Mouse (Mus musculus): ENCODE measurements around the gene Akap6.
"Not testable (repeated sequence)": the region's sequence is repeated elsewhere in the genome, so short reads cannot be mapped to it uniquely, and the experiment has no call there.

Gene Akap6

DNA sequence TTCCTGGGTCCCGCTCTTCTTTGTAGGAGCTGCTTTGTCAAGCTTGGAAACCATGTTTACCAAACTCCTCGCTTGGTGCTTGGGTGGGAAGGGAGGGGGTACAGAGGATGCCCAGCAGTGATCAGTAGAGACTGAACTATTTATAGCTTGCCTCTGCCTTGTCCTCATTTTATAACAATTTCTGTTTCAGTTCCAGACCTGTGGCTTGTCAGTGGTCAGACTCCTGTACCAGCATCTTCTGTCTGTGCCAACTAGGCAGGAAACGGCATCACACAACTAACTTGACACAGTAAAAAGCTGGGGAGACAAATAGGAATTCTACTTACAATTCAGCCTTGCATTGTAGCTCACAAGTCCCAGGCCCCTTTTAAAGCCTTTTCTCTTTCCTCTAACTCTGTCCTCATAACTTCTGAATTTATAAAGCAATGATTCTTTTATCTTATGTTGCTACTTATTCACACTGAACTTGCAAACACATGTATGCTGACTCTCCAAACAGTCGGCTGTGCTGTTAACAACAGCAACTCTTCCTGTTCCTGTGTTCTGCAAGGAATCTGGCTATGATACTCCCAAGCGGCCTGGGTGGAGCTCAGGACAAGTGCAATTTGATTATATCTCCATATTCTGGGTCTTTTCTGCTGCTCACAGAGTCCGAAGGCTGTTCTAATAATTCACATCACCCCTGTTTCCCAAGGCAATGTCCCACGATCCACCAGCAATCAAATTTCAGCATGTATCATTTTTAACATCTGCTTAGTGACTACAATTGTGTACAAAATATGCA is 12.9 kb downstream of the Akap6 start:
- no peak for DNase-seq

DNA sequence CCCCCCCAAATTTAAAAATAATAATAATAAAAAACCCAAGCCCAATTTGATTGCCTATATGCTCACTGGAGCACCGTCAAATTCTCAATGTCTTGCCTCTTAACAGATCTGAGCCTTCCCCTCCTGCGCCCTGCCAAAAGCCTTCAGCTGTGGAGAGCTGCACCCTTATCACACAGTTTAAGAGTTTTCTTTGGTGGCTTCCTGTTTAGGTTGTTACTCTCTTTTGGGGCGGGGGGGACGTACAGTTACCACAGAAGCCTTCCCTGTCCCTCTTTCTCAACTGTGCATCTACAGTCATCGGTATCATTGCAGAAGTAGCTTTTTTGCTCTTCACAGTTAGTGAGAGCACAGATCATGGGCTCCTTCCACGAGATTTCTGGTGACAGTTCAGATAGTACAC is 19.2 kb downstream of the Akap6 start:
- no peak for DNase-seq

DNA sequence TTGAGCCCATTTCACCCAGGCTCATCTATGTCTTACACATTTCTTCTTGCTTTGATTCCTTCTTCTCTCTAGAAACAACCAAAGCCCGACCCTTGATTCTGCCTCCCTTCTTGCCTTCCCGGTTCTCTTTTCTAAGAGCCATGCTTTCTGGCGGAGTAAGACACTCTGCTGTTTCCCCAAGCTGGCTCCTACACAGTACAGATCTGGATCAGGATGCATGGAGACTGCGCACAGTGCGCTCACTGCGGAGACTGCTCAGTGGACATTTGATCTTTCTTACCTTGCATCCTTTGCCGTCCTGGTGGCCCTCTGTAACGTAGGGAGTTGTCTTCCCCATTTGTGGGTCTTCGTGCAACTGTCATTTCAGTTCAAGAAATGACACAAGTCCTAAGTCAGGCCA is 20.0 kb downstream of the Akap6 start:
- no peak for DNase-seq

DNA sequence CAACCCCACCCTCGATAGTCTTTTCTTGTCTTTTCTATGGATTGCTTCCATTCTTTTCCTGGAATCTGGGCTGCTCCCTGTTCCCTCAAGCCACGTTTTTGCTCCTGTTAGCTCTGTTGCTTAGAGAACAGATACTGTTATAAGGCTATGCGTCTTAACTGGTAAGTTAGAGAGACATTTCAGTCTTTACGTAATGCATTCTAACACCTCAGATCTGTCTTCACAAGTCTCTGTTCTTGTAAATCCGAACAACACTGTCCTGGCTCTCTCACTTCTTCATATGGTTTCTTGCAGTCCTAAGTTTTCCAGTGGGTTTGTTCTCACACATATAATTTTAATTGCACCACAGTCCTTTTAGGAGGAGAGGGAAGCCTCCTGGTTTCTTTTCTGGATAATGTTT is 20.5 kb downstream of the Akap6 start:
- DNase-seq, result no peak

DNA sequence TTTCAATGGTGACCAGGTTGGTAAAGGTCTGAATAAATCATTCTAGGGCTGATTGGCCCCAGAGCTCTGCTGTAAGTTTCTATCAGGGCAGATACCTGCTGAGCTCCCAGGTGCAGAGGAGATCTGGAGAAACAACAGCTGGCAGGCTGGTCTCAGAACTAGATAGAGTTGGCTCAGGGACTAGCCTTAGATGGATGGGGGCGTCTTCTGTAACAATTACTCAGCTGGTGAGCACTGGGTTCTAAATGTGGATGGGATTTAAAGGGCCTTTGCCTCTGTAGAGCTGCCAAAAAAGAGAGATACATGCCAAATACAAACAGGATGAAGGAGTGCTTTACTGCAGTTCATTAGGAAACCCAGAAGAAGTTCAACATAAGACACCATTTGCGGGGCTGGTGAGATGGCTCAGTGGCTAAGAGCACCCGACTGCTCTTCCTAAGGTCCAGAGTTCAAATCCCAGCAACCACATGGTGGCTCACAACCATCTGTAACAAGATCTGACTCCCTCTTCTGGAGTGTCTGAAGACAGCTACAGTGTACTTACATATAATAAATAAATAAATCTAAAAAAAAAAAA is 24.9 kb downstream of the Akap6 start:
- not testable (repeated sequence) for DNase-seq

DNA sequence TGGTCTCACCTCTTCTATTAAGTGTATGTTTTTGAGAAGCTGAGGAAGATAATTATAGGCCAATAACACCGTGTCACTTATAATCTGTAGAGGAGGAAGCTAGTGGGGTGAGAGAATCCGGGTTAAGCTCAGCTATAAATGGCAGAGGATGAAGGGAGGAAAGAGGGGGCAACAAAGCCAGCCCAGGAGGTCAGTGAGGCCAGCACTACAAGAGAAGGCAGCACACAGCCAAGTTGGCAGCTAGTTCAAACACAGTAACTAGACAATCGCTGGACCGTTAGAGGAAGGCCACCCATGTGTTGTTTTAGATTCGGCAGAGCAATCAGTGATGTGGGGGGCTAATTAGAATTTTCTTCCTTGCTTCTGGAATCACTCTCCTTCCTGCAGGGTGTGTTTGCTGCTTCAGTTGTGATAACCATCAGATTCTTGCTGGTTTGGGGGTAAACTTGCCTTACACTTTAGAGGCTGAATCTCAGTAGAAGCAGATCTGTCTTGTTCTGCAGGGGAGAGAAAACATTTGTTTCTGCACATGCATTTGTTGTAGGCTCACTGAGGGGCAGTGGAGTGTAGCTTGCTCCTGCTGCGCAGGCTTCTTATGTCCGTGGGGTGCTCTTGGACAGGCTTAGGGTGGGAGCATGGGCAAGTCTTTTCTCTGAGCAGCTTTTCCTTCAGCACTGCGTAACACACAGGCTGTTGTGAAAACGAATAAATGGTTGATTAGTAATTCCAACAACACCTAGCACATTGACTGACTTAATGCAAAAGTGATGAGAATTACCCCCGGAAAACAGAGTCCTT is 27.4 kb downstream of the Akap6 start:
- no peak for DNase-seq

DNA sequence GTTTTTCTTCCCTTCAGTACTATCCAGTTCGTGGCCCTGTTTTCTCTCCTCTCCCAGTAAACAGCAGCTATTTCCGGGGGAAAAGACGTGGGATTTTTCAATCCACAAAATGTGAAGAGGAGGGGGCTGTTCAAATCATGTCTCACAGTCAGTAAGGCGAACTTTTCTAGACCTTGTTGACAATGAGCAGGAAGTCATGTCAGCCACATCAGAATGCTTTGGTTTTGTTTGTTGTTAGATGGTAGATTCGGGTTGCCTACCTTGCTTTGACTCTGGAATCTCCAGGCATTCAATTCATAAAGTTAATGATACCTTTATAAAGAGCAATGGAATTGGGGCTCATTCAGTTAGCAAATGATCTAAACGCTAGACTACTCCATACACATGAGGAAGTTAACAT is 30.2 kb downstream of the Akap6 start:
- DNase-seq, result no peak

DNA sequence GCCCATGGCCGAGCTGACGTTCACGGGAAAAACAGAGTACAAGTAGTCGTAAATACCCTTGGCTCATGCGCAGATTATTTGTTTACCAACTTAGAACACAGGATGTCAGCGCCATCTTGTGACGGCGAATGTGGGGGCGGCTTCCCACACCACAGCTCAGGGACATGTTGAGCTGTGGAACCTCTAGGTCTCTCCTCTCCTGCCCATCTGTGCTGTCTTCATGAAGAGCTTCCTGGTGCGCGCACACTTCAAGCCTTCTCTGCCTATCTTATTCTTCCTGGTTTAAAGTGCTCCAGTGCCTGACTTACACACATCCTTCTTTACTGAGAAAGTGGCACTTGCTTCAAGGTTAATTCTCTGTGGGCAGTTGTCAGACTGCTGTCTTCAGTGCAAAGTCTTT is 36.0 kb downstream of the Akap6 start:
- not testable (repeated sequence) for DNase-seq

DNA sequence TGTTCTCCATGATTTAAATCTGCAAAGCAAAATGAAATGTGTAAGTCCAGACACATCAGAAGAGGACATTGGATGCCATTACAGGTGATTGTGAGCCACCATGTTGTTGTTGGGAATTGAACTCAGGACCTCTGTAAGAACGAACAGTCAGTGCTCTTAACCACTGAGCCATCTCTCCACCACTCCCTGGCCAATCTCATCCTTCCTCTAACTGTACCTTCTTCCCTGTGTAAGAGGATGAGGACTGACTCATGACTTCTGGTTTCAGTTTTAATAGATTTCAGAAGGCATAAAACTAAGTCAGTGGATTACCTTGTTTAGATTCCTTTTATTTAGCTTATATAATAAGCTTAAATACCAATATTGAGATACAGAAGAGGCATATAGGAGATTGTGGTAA is 38.0 kb downstream of the Akap6 start:
- DNase-seq, result no peak

DNA sequence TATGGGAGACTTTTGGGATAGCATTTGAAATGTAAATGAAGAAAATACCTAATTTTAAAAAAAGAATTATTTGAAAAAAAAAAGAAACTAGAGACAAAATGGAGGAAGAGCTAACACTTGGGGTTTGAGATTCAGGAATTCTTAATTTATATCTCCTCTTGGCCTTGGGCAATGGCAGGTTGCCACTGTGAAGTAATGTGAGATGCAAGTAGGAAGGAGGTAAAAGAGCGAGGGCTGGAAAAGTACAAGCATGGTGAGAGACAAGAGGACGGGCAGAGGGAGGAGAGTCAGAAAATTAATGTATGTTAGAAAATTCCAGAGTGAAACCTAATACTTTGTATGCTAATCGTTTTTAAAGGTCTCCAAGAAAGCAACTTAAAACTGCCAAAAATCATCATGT is 40.1 kb downstream of the Akap6 start:
- DNase-seq, result no peak

DNA sequence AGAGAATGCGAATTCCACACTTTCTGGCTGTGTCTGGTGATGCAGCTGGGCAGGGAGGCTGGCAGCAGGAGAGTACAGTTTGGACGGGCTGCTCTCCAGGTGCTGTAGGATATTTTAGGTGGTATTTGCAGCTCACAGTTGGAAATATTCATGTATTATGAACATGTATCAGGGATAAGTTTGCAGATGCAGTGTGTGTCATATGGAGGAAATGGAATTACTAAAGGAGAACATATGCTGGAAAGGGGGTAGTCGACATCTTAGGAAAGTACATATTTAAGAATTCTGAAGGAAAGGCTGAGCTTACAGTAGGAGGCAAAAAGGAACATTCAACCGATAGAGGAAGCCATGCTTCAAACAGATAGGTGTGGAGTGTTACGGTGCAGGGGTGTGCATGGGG is 42.6 kb downstream of the Akap6 start:
- DNase-seq, result peak; percentile 43

DNA sequence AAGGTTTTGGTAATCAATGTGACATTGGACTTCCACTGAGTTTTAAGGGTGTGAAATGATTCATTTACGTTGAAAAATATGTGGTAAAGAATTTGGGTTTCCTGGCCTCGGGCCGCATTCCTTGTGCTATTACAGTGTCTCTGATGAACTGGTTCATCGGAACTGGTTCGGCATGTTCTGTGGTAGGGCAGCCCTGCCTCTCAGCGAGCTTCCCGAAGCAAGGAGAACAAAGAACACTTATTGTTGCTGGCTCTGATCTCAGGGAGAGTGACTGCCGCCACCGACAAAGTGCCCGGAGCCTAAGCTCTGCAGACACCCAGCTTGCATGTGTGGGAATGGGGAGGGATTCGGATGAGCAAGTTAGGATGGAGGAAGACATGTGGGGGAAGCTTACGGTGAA is 50.8 kb downstream of the Akap6 start:
- DNase-seq, result no peak

DNA sequence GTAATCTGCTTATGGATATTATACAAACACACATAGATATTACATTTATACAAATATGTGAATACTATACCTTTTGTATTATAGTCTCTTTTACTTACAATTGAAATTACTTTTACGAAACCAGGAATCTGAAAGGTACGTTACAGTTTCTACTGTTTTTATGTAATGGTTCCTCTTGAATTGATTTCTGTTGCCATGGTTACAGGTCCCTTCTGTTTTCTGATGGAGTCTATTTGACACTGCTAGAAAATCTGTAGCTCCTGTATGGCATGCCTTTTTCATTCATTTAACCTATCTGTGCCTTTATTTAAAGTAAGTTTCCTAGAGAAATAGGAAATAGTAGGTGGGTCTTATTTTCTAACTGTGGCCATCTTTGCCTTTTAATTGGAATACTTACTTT is 56.5 kb downstream of the Akap6 start:
- no peak for DNase-seq

DNA sequence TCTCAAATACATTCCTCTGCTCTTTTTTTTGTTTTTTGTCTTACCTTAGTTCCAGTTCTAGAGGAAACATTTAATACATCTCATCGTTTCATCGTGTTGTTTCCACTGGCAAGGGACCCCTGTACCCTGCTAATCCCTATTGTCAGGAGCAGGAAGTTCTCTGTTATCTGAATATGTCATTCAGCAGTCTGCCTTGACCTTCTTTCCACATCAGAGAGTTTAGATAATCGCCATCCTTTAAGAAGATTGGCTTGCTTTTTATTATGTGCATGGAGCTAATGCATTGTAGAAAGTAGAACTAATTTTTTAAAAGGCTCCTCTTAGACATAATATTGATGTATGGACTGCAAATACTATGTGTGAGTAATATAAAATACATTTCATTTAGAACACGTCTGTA is 58.7 kb downstream of the Akap6 start:
- DNase-seq, result no peak

DNA sequence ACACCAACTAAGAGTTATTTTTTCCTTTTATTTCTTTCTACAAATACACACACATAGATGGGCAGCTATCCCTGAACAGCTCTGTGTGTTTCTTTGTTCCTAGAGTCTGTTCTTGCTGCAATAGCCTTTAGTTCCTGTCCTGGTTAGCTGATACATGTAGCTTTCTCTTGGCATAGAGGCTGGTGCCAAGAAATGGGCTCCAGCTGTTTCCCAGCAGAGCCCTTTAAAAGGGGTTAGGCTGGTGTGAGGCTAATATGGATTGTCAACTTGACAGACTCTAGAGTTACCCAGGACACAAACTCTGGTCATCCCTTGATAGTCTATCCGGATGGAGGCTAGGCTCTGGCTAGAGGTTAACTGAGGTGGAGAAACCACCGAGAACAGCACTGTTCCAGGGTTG is 64.9 kb downstream of the Akap6 start:
- no peak for DNase-seq

DNA sequence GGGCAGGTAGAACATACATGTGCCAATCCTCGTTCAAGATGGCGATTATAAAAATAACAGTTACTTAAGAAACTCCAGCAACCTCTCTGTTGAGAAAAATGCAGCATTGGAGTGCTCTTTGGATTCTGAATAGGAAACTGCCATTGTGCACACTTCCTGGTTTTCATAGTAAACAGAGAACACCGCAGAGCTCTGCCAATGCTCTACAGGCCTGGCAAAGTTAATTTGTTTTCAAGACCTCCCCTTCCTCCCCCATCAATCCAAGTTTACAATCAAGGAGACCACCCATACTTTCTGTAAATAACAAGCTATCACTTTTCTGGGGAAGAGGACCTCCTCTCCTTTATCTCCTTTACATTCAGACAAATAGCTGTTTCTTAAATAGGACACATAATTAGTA is 65.6 kb downstream of the Akap6 start:
- no peak for DNase-seq

DNA sequence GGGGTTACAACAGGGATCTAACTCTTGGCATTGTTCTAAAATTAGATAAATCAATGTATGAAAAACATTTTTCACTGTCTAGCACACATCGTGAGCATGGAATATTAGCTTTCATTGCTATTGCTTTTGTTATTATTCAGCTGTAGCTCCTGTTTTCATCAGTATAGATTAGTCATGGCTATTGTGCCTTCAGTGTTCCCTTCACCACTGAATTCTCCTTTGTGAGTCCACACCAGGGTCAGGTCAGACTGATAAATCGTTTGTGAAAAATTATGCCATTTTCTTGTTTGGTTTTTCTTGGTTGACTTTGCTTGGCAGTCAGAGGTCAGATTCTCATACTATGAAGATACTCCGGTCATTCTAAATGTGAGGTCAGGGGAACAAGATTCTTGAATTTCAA is 70.4 kb downstream of the Akap6 start:
- DNase-seq, result no peak

DNA sequence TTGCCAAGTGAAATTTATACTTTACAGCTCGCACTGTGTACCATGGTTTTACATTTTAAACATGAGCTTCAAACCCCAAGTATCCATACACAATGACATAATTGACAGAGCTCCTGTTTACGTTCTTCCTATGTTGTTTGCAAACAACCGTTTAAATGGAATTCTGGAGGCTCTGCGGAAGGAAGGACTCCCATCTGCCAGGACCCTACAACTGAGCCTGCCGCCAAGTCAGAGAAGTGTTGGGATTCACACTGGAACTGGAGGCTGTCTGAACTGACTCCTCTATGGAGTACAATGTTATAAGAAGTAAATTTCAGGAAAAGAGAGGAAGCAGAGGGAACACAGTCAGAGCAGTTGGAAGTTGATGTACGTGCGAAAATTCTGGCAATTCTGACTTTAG is 72.7 kb downstream of the Akap6 start:
- DNase-seq, result no peak

DNA sequence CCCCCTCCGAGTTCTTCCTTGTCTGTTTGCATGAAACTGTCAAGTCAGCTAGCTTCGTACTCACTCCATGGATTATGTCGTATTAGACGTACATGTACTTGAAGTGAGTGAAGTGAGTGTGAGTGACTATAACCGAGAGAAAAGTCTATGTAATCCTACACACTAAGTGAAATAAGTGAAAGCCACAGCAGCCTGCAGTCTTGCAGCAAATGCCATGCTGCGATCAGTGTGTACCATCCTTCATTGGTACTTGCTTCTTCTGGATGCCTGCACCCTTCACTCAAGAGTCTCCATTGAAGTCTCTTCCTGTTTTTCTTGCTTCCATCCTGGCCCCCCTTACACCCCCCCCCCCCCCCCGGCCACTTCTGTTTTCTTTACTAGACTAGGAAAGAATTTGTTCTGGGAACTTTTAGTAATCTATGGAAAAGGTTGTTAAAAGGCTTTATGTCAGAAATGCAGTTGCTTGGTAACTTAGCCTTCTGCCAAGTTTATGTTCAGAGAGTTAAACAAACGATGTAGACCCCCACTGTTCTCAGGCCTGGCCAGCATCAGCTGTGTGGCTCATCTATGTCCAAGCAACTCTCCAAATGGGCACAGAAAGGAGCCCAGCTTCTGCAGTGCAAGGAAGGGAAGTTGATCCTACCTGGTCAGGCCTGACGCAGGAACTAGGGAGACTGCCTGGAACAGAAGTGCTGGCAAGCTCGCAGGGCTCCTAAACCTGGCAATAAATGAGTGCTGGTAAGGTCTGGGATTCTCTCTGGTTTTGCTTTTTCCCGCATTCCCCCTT is 73.5 kb downstream of the Akap6 start:
- no peak for DNase-seq

DNA sequence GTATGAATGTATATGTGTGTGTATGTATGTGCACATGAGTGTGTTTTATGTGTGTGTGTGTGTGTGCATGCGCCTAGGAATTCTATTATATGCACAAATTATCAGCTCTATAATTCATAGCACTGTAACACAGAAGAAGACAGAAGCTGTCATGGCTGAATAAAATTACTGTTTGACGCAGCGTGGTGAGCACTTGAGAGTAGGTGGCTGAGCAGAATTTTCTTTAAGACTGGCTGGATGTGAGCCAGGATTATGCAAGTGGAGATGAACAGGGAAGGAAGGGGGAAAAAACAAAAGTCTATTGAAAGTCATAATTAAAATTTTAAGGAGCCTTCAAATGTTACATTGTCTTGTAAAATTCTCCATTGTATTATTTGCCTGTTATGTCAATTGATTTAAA is 74.7 kb downstream of the Akap6 start:
- DNase-seq, result no peak

DNA sequence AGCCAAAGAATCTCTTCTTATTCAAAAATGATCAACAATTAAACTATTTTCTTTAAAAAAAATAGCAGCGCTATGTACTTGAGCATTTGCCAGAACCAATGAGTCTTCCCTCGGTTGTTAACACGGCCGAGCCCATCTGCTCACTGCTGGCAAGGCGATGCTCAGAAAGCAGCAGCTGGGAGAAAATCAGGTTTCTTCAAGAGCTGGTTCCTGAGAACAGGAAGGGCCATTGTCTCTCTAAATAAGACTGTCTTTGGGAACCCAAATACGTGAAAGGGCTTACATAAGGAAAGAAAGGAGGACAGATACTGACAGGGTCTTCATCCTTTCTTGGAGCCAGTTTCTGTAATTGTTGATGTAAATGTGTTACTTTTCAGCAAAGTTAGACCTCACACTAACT is 75.2 kb downstream of the Akap6 start:
- no peak for DNase-seq

DNA sequence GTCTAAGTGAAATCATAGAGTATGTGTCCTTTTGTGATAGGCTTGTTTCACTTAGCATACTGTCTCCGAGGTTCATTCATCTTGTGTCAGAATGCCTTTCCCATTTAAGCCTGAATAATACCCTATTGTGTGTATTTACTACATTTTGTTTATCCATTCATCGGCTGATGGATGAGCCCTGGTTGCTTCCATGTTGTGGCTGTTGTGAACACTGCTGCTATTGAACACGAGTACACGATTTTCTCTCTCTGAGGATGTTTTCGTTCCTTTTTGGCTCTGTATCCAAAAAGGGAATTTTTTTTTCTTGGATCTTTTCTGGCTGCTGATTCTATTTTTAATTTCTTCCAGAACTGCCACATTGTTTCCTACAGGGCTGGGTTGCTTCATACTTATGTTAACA is 81.0 kb downstream of the Akap6 start:
- DNase-seq, result no peak

DNA sequence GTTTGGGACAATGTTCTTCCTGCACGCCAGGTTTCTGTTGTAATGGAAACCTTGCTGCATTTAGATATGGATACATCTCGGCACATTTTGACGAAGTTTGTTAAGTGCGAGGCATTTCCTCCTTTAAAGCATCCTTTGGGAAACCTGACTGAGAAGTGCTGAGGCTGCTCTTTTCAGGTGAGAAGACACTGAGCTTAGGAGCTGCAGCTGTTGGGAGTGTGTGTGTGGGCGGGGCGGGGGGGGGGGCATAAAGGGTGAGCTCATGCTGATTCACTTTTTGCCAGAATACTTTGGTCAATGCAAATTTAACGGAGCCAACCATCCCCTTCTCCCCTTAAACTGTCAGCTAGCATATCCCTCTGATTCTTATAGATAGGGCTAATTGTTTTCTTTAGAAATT is 81.9 kb downstream of the Akap6 start:
- DNase-seq, result no peak
